ENCODE assay signal across 26 mouse cellular contexts in the genomic region with DNA sequence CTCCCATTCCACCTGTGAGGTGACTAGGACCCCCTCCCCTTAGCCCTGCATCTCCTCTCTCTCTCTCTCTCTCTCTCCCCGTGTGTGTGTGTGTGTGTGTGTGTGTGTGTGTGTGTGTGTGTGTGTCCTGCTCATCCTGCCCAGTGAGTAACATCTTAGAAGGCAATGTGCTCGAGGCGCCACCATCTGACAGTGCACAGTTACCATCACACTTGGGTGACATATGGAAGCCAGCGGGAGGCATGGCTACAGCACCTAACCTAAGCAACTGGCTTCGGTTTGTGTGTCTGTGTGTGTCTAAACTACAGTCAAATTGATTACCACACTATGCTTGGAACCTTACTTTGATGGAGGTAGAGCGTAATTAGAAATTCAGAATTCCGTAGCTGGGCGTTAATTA.
A peak's percentile ranks its signal among the peaks of the same experiment; 100 is the strongest.
DNase-seq lines count a peak whose midpoint lies in the region; ATAC-seq and TF ChIP-seq lines count a peak whose summit lies in the region.
"Had no signal": no experiment of that assay in that cellular context is flagged by ENCODE, and none has a peak within 500 bp of the region (broad histone marks: within the 10 kb centered on the region; RNA-seq: fewer than 3 reads in every experiment).

No protein-coding gene starts in this region.

- ATAC-seq in midbrain, embryonic 15.5 days (replicated peaks): no peak
- ATAC-seq: forebrain, embryonic 14.5 days; intestine, embryonic 16.5 days; lung, postnatal 0 days had no signal

- no peak overlapping the region for H3K9ac ChIP-seq in midbrain, embryonic 15.5 days
- H3K9ac ChIP-seq: limb, embryonic 13.5 days; liver, embryonic 13.5 days had no signal

- H3K9me3 ChIP-seq in midbrain, embryonic 15.5 days: no peaks in the 10 kb centered on the region
- H3K9me3 ChIP-seq: heart, embryonic 13.5 days; limb, embryonic 13.5 days; liver, embryonic 13.5 days had no signal

- H3K27ac ChIP-seq in left cerebral cortex, adult 2 months: peak overlapping the region; percentile 56; the same call in 1 of the 2 replicates
- no peak overlapping the region for H3K27ac ChIP-seq in cerebellum, adult 2 months (ENCODE audit: insufficient read depth, low read length)
- no peak overlapping the region for H3K27ac ChIP-seq in midbrain, embryonic 15.5 days
- H3K27ac ChIP-seq: heart, embryonic 13.5 days; limb, embryonic 13.5 days; liver, embryonic 13.5 days; macrophage; stomach, postnatal 0 days had no signal

- DNase-seq in cerebellum, adult 11-12 months: peak; percentile 77
- DNase-seq in cerebellum, postnatal 4 days (ENCODE audit: low spot score in 2 of 2): no peak
- no peak for DNase-seq in left cerebral cortex, adult 2 months (ENCODE audit: extremely low spot score in 1 of 2, low spot score in 2 of 2)
- DNase-seq in left cerebral cortex, postnatal 10 days (ENCODE audit: extremely low spot score in 1 of 2, low spot score in 2 of 2): no peak
- peak; percentile 70 to 80 for DNase-seq in cerebellum, adult 2 months
- peak; percentile 66 to 67 for DNase-seq in cerebellum, postnatal 36 days
- DNase-seq in lung, postnatal 25 days (ENCODE audit: low spot score): no peak
- DNase-seq: adrenal gland, adult 2 months; adrenal gland, postnatal 36 days; heart, postnatal 10 days; kidney, adult 9 months; kidney, postnatal 10 days; liver, embryonic 13.5 days; lung, adult 18-20 months; midbrain, embryonic 14.5 days; right cerebral cortex, adult 18-20 months; thymus, adult 18-20 months; thymus, postnatal 36 days had no signal

- H3K4me2 ChIP-seq in midbrain, embryonic 15.5 days: no peak overlapping the region
- H3K4me2 ChIP-seq: heart, embryonic 13.5 days; limb, embryonic 13.5 days; liver, embryonic 13.5 days had no signal

- intact Hi-C loops in left cerebral cortex, adult 2 months (cut with DNase I): loop anchor here (5.0 kb wide), 1 partner anchor 148 kb away; no protein-coding TSS in a partner anchor
- intact Hi-C loops in left cerebral cortex, postnatal 10 days (cut with DNase I): no loop called here

- H3K4me1 ChIP-seq in cerebellum, adult 2 months (ENCODE audit: control insufficient read depth, insufficient read depth, low read length): peaks cover 52% of the 10 kb centered on the region
- H3K4me1 ChIP-seq in midbrain, embryonic 15.5 days: peaks cover 22% of the 10 kb centered on the region

- H3K36me3 ChIP-seq in midbrain, embryonic 15.5 days (replicated peaks): no peaks in the 10 kb centered on the region
- H3K36me3 ChIP-seq: heart, embryonic 13.5 days; limb, embryonic 13.5 days; liver, embryonic 13.5 days had no signal

- H3K4me3 ChIP-seq in left cerebral cortex, adult 2 months: no peak overlapping the region
- no peak overlapping the region for H3K4me3 ChIP-seq in cerebellum, adult 2 months (replicated peaks; ENCODE audit: insufficient read depth, low read depth, low read length)
- no peak overlapping the region for H3K4me3 ChIP-seq in midbrain, embryonic 15.5 days
- H3K4me3 ChIP-seq: heart, embryonic 13.5 days; limb, embryonic 13.5 days; liver, embryonic 13.5 days had no signal

- H3K27me3 ChIP-seq in cerebellum, adult 2 months (ENCODE audit: control insufficient read depth, insufficient read depth, low read length): no peaks in the 10 kb centered on the region
- no peaks in the 10 kb centered on the region for H3K27me3 ChIP-seq in midbrain, embryonic 15.5 days (replicated peaks)

- TF ChIP-seq POLR2A in cerebellum, adult 2 months (IDR thresholded peaks at IDR 0.05; ENCODE audit: borderline replicate concordance, insufficient read depth, low read length): no peak

- TF ChIP-seq CTCF in left cerebral cortex, adult 2 months (IDR thresholded peaks at IDR 0.05): no peak
- peak; percentile 32; the same call in 1 of the 2 replicates for TF ChIP-seq CTCF in cerebellum, adult 2 months (IDR thresholded peaks at IDR 0.05; ENCODE audit: borderline replicate concordance, insufficient read depth, low read depth, low read length)

- WGBS in cerebellum, adult 2 months: 22% methylated on average over 8 of the region's 8 CpGs
- WGBS in midbrain, embryonic 15.5 days: 71% methylated on average over 8 of the region's 8 CpGs

Comparison
In these comparisons a context has a peak if more than half of its experiments do, and no peak if none do; other contexts are left out.
1. DNase-seq: peak in cerebellum, adult 11-12 months (single experiment), cerebellum, adult 2 months (2 of 2) and cerebellum, postnatal 36 days (2 of 2); none in cerebellum, postnatal 4 days (0 of 2), left cerebral cortex, adult 2 months (0 of 2), left cerebral cortex, postnatal 10 days (0 of 2) and lung, postnatal 25 days (single experiment).